Mouse (Mus musculus) heart, embryonic 10.5 days (tissue): Measurements from ENCODE around the gene Itgb6. TPM values are rescaled to one million over a fixed set of nuclear protein-coding genes. Genes with fewer than 3 reads are reported as not detected.

Source experiments
- DNase-seq: peaks from one replicate; pipeline ENCODE4 v3.0.0-alpha.2; 2017; ENCODE audit warnings: low spot score
- H3K27ac ChIP-seq: fragments of 300-500 bp; sonication (generic); 2 replicates; pipeline ENCODE4 v1.5.1; 2016; ENCODE audit warnings: mild to moderate bottlenecking
- H3K27me3 ChIP-seq: fragments of 300-500 bp; sonication (generic); 2 replicates; pipeline ENCODE4 v1.6.1; 2016; ENCODE audit warnings: mild to moderate bottlenecking; ENCODE audit not compliant: poor library complexity, insufficient read depth, severe bottlenecking
- H3K36me3 ChIP-seq: fragments of 300-500 bp; sonication (generic); 2 replicates; pipeline ENCODE4 v1.6.1; 2016; ENCODE audit warnings: mild to moderate bottlenecking, moderate library complexity
- H3K4me1 ChIP-seq: fragments of 300-500 bp; sonication (generic); 2 replicates; pipeline ENCODE4 v1.6.1; 2016; ENCODE audit warnings: mild to moderate bottlenecking
- H3K4me3 ChIP-seq: fragments of 300-500 bp; sonication (generic); 2 replicates; pipeline ENCODE4 v1.5.1; 2016; ENCODE audit warnings: mild to moderate bottlenecking, moderate library complexity
- H3K9me3 ChIP-seq: fragments of 300-500 bp; sonication (generic); 2 replicates; pipeline ENCODE4 v1.6.1; 2016; ENCODE audit warnings: mild to moderate bottlenecking, moderate library complexity
- WGBS: fragments of 180-500 bp; shearing (Covaris S2); methylation state at CpG from one replicate; pipeline ENCODE4 v1.1.7; 2016; 5-methylcytosine and 5-hydroxymethylcytosine counted together
- polyA plus RNA-seq: library from polyadenylated mRNA; unstranded; fragments of >200 nt; fragmentation: Nextera tagmentation; extraction: Ambion mirVana; gene quantifications from 2 replicates; pipeline ENCODE4 v1.2.1, GENCODE M21; 2016

Gene Itgb6
- polyA plus RNA-seq, 1 experiment from 2014 or later: 0.46 TPM

- Histone ChIP-seq H3K27me3 (no peaks in the 10 kb centered on the region), H3K4me1 (peaks cover 22% of the 10 kb centered on the region), H3K4me3 (peak within 1 kb of the TSS; percentile 70), H3K36me3 (no peaks in the 10 kb centered on the region), H3K27ac (peak within 1 kb of the TSS; percentile 80), H3K9me3 (no peaks in the 10 kb centered on the region)
- peak; percentile 81 for DNase-seq
- WGBS: 2% methylated on average over 33 of the region's 33 CpGs
Measured at GRCm38 (mm10) chr2:60552902-60553682, 169.4 kb downstream of the Itgb6 start, which contains the start of gene Pla2r1. TSS of gene Pla2r1 (minus strand) at chr2:60553308.

DNA sequence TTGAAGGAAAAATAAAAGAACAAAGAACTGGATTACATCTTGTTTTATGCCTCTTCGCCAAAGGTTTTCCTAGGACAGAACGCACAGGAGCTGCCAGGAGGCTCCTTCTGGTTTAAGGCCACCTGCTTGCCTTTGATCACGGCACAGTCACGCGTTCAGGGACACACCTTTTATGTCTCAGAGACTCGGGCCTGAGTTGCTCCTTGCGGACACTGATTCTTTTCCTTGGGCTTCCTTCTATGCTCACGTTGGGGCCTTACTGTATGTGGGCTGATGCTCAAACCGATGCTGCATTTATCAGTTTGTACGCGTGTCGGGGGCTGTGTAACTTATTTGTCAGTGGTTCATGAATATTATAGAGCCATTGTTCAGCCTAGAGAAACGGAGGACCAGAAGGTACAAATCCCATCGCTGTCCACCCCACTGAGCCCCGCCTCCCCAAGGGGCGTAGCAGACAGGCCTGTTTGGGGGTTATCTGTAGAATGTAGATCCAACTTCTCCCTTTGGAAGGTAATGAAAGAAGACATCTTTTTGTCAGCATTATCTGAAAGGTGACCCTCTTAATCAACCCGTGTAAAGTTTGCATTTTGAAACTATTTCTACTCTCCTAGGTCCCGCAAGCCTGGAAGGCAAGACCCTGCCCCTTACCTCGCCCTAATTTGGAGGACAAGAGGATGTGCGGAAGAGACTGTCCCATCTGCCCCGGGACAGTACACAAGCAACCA is 170.1 kb downstream of the Itgb6 start:
- WGBS: 23% methylated on average over 21 of the region's 21 CpGs
- Histone ChIP-seq H3K27ac (peak overlapping the region; percentile 80), H3K9me3 (no peaks in the 10 kb centered on the region), H3K27me3 (no peaks in the 10 kb centered on the region), H3K36me3 (no peaks in the 10 kb centered on the region), H3K4me1 (peaks cover 22% of the 10 kb centered on the region), H3K4me3 (peak overlapping the region; percentile 70)
- DNase-seq: peak; percentile 72

GRCm38 (mm10) chr2:60551673-60552072 is 170.8 kb downstream of the Itgb6 start:
- Histone ChIP-seq H3K27me3 (no peaks in the 10 kb centered on the region), H3K4me1 (peaks cover 22% of the 10 kb centered on the region), H3K27ac (no peak overlapping the region), H3K9me3 (no peaks in the 10 kb centered on the region), H3K36me3 (no peaks in the 10 kb centered on the region), H3K4me3 (no peak overlapping the region; the same call in 1 of the 2 replicates)
- DNase-seq: peak; percentile 72
- 16% methylated on average over 2 of the region's 2 CpGs for WGBS

DNA sequence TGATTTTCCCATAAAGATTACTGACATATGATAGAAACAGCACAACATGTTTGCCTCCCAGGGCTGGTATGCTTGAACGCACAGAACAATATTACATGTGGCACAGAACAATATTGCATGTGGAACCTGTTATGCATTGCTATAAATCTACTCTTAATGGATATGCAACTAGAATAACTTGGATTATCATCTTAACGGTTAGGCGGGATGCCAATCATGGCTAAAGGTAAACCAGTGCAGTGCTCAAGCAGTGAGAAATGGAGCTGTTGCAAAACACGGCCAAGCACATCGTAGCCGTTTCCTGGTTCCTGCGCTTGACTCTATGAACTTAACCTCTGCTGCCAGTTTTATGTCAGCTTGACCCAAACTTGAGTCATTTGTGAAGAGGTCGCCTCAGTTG is 171.9 kb downstream of the Itgb6 start:
- 91% methylated on average over 8 of the region's 8 CpGs for WGBS
- Histone ChIP-seq H3K4me1 (peaks cover 22% of the 10 kb centered on the region), H3K36me3 (no peaks in the 10 kb centered on the region), H3K9me3 (no peaks in the 10 kb centered on the region), H3K4me3 (no peak overlapping the region), H3K27me3 (no peaks in the 10 kb centered on the region), H3K27ac (no peak overlapping the region)
- no peak for DNase-seq

DNA sequence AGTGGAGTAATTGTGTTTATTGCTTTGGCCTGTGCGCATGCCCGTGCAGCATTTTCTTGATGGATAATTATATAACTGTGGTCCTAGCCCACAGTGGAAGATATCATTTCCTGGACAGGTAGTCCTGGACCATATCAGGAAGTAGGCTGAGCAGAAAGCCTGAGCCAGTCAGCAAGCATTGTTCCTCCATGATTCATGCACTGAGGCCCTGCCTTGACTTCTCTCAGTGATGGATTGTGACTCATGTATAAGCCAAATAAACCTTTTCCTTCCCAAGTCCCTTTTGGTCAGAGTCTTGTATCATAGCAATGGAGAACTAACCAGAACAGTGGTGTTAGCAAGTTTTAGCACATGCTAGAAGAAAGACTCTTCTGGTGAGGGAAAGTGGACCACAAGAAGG is 172.6 kb downstream of the Itgb6 start:
- no peaks in the 10 kb centered on the region for H3K27me3 ChIP-seq
- no peak overlapping the region for H3K4me3 ChIP-seq
- peaks cover 22% of the 10 kb centered on the region for H3K4me1 ChIP-seq
- H3K27ac ChIP-seq: no peak overlapping the region
- 90% methylated on average over 2 of the region's 2 CpGs for WGBS
- no peak for DNase-seq
- no peaks in the 10 kb centered on the region for H3K36me3 ChIP-seq
- no peaks in the 10 kb centered on the region for H3K9me3 ChIP-seq

Other genes starting within 250 kb of the Itgb6 start
- gene Pla2r1, start 169.3 kb downstream of the Itgb6 start, polyA plus RNA-seq: 3.5 and 4.1 TPM in 2 replicates
- gene Rbms1, start 240.5 kb upstream of the Itgb6 start, polyA plus RNA-seq: 124 and 146 TPM in 2 replicates